Mouse (Mus musculus): ENCODE results near the gene Ostn. TPM values are rescaled to one million over a fixed set of nuclear protein-coding genes. Genes with fewer than 3 reads are reported as not detected.

Gene Ostn
- total and polyA plus RNA-seq, 3 experiments, result not detected

GRCm38 (mm10) chr16:27322047-27322446 lies 14.8 kb downstream of the Ostn start:
- TF ChIP-seq MAFK (IDR thresholded peaks at IDR 0.05; ENCODE audit: borderline replicate concordance, low read depth, low read length), result no peak
- TF ChIP-seq MAZ (IDR thresholded peaks at IDR 0.05; ENCODE audit: low read depth, low read length), result no peak
- TF ChIP-seq CHD1 (IDR thresholded peaks at IDR 0.05; ENCODE audit: low read depth, low read length), result no peak
- no peak for TF ChIP-seq GABPA (IDR thresholded peaks at IDR 0.05; ENCODE audit: low read depth, low read length)
- no peak for TF ChIP-seq SMC3 (IDR thresholded peaks at IDR 0.05; ENCODE audit: low read depth, low read length)
- no peak for TF ChIP-seq HCFC1 (IDR thresholded peaks at IDR 0.05; ENCODE audit: low read depth, low read length)
- TF ChIP-seq MEF2A (IDR thresholded peaks at IDR 0.05; ENCODE audit: extremely low read depth, insufficient replicate concordance, low read depth, low read length, poor library complexity, severe bottlenecking), result no peak
- TF ChIP-seq KAT2A (conservative IDR thresholded peaks at IDR 0.05; ENCODE audit: low read depth, low read length), result no peak
- TF ChIP-seq E2F4 (IDR thresholded peaks at IDR 0.05; ENCODE audit: borderline replicate concordance, low read depth, low read length), result no peak
- TF ChIP-seq MYB (IDR thresholded peaks at IDR 0.05; ENCODE audit: low read depth, low read length), result no peak
- TF ChIP-seq MAX (IDR thresholded peaks at IDR 0.05; ENCODE audit: low read length), result no peak
- Histone ChIP-seq H3K27ac (ENCODE audit: control insufficient read depth, low read depth, low read length) (no peak overlapping the region), H3K27me3 (ENCODE audit: control insufficient read depth in 1 of 2, insufficient read depth in 2 of 2, low read length in 2 of 2) (no peaks in the 10 kb centered on the region; a peak in 2 of 4 replicates), H3K9me3 (replicated peaks; ENCODE audit: insufficient read depth, low read length) (no peaks in the 10 kb centered on the region), H3K4me3 (ENCODE audit: control insufficient read depth in 1 of 2, insufficient read depth in 1 of 2, low read depth in 2 of 2, low read length in 2 of 2) (no peak overlapping the region), H3K36me3 (ENCODE audit: control insufficient read depth in 1 of 2, insufficient read depth in 2 of 2, low read length in 2 of 2) (no peaks in the 10 kb centered on the region), H3K79me2 (ENCODE audit: control insufficient read depth, insufficient read depth, low read length, poor library complexity) (no peaks in the 10 kb centered on the region), H3K4me1 (ENCODE audit: control insufficient read depth in 1 of 2, insufficient read depth in 2 of 2, low read length in 2 of 2) (no peaks in the 10 kb centered on the region), H3K9ac (ENCODE audit: control insufficient read depth, low read depth, low read length, poor library complexity, severe bottlenecking) (no peak overlapping the region)
- no peak for DNase-seq (ENCODE audit: low read depth, low spot score)

- no peak overlapping the region for H3K9ac ChIP-seq (ENCODE audit: control insufficient read depth, low read depth, low read length, poor library complexity, severe bottlenecking)
- H3K27me3 ChIP-seq (ENCODE audit: control insufficient read depth in 1 of 2, insufficient read depth in 2 of 2, low read length in 2 of 2), result no peaks in the 10 kb centered on the region
- H3K27ac ChIP-seq (ENCODE audit: control insufficient read depth, low read depth, low read length), result no peak overlapping the region
- no peaks in the 10 kb centered on the region for H3K9me3 ChIP-seq (replicated peaks; ENCODE audit: insufficient read depth, low read length)
- H3K79me2 ChIP-seq (ENCODE audit: control insufficient read depth, insufficient read depth, low read length, poor library complexity), result no peaks in the 10 kb centered on the region
- DNase-seq (ENCODE audit: low read depth, low spot score), result no peak
- TF ChIP-seq POLR2A (IDR thresholded peaks at IDR 0.05; ENCODE audit: control insufficient read depth in 1 of 2, insufficient read depth in 1 of 2, low read depth in 1 of 2, low read length in 2 of 2, poor library complexity in 1 of 2) (no peak), KAT2A (conservative IDR thresholded peaks at IDR 0.05; ENCODE audit: low read depth, low read length) (no peak), TAL1 (IDR thresholded peaks at IDR 0.05; ENCODE audit: low read length) (no peak), GABPA (IDR thresholded peaks at IDR 0.05; ENCODE audit: low read depth, low read length) (no peak)
- H3K4me1 ChIP-seq (ENCODE audit: control insufficient read depth in 1 of 2, insufficient read depth in 2 of 2, low read length in 2 of 2), result no peaks in the 10 kb centered on the region
- no peak overlapping the region for H3K4me3 ChIP-seq (ENCODE audit: control insufficient read depth in 1 of 2, insufficient read depth in 1 of 2, low read depth in 2 of 2, low read length in 2 of 2)
- H3K36me3 ChIP-seq (ENCODE audit: control insufficient read depth in 1 of 2, insufficient read depth in 2 of 2, low read length in 2 of 2), result no peaks in the 10 kb centered on the region
These were observed 19.2 kb downstream of the Ostn start for GRCm38 (mm10) chr16:27326463-27326862.

GRCm38 (mm10) chr16:27347521-27347920 lies 40.2 kb downstream of the Ostn start:
- DNase-seq (ENCODE audit: low read depth, low spot score), result no peak
- Histone ChIP-seq H3K4me3 (ENCODE audit: control insufficient read depth in 1 of 2, insufficient read depth in 1 of 2, low read depth in 2 of 2, low read length in 2 of 2) (no peak overlapping the region), H3K9ac (ENCODE audit: control insufficient read depth, low read depth, low read length, poor library complexity, severe bottlenecking) (no peak overlapping the region), H3K36me3 (ENCODE audit: control insufficient read depth in 1 of 2, insufficient read depth in 2 of 2, low read length in 2 of 2) (no peaks in the 10 kb centered on the region; a peak in 1 of 4 replicates), H3K27ac (ENCODE audit: control insufficient read depth, low read depth, low read length) (no peak overlapping the region), H3K27me3 (ENCODE audit: control insufficient read depth in 1 of 2, insufficient read depth in 2 of 2, low read length in 2 of 2) (peaks cover 0 to 1% of the 10 kb centered on the region in 2 experiments; a peak in 2 of 4 replicates), H3K79me2 (ENCODE audit: control insufficient read depth, insufficient read depth, low read length, poor library complexity) (no peaks in the 10 kb centered on the region), H3K9me3 (replicated peaks; ENCODE audit: insufficient read depth, low read length) (no peaks in the 10 kb centered on the region), H3K4me1 (ENCODE audit: control insufficient read depth in 1 of 2, insufficient read depth in 2 of 2, low read length in 2 of 2) (no peaks in the 10 kb centered on the region)
- no peak for TF ChIP-seq SIN3A (IDR thresholded peaks at IDR 0.05; ENCODE audit: low read length)
- no peak for TF ChIP-seq ZMIZ1 (IDR thresholded peaks at IDR 0.05; ENCODE audit: low read depth, low read length)
- TF ChIP-seq CTCF (IDR thresholded peaks at IDR 0.05 in 2 of 3, conservative IDR thresholded peaks at IDR 0.05 in 1 of 3; ENCODE audit: control insufficient read depth in 1 of 3, insufficient read depth in 1 of 3, low read depth in 2 of 3, low read length in 3 of 3, poor library complexity in 1 of 3, severe bottlenecking in 1 of 3), result no peak
- no peak for TF ChIP-seq JUND (IDR thresholded peaks at IDR 0.05; ENCODE audit: low read depth, low read length)
- no peak for TF ChIP-seq MYC (IDR thresholded peaks at IDR 0.05; ENCODE audit: low read depth, low read length)
- TF ChIP-seq MAZ (IDR thresholded peaks at IDR 0.05; ENCODE audit: low read depth, low read length), result no peak
- no peak for TF ChIP-seq CHD2 (IDR thresholded peaks at IDR 0.05; ENCODE audit: low read length)
- no peak for TF ChIP-seq POLR2A (IDR thresholded peaks at IDR 0.05; ENCODE audit: control insufficient read depth in 1 of 2, insufficient read depth in 1 of 2, low read depth in 1 of 2, low read length in 2 of 2, poor library complexity in 1 of 2)
- no peak for TF ChIP-seq MAX (IDR thresholded peaks at IDR 0.05; ENCODE audit: low read length)
- TF ChIP-seq NRF1 (IDR thresholded peaks at IDR 0.05; ENCODE audit: insufficient read depth, low read depth, low read length, poor library complexity, severe bottlenecking), result no peak
- no peak for TF ChIP-seq TAL1 (IDR thresholded peaks at IDR 0.05; ENCODE audit: low read length)

Data from MEL (cell line).